Mouse (Mus musculus): ENCODE data around the gene Vmn2r88. TPM values are rescaled to one million over a fixed set of nuclear protein-coding genes. Genes with fewer than 3 reads are reported as not detected.
A peak's percentile ranks its signal among the peaks of the same experiment; 100 is the strongest.
"Not testable (repeated sequence)": the region's sequence is repeated elsewhere in the genome, so short reads cannot be mapped to it uniquely, and the experiment has no call there.

Gene Vmn2r88
- total RNA-seq (2021) = not detected
- long read RNA-seq, experiment 1 = 0 reads
- long read RNA-seq, experiment 2 = 0 reads

DNA sequence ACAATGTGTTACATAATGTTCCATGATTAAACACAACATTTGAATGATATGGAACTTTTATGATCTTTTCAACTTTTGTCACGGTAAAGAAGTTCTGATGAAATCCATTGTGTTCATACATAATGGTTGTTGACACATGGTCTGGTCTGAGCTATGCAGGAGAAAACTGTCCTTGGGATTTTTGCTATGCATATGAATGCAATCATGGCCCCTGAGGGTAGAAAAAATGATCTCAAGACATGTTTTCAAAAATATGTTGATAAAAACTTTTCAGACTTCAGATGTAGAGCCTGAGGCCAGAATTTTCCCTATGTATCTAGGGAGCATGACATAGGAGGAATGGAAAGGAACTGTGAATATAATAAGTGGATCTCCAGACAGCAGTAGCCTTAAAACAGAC lies at the start of gene Vmn2r88:
Gene Vmn2r88 (plus strand): TSS at position 301 of the 400 bp plus-strand sequence.
- no peak within 1 kb of the TSS for H3K27ac ChIP-seq
- H3K4me3 ChIP-seq = no peak within 1 kb of the TSS
- intact Hi-C loops (cut with DNase I) = no loop called here
- DNase-seq = no peak
- TF ChIP-seq CTCF (IDR thresholded peaks at IDR 0.05) = no peak

DNA sequence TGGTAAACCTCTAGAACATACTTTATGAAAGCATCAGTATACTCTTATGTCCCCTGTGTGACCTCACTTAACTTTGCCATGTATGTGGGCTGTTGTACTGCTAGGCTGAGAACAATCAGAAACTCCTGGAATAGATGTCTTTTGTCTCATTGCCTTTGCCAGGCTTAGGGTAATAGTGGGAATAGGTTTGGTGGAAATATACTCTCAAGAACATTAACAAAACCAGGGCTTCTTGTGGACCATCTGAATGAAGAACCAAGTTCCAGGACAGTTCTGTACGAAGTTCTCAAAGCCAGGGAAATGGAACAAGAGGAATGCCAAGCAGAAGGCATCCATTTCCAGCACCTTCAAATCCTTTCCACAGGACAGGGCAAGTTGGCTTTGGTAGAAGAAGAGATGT lies 49.2 kb upstream of the Vmn2r88 start, which contains the start of gene Gm7247:
Gene Gm7247 (plus strand): TSS at position 301 of the 400 bp plus-strand sequence.
- Histone ChIP-seq H3K27ac (no peak within 1 kb of the TSS), H3K4me3 (no peak within 1 kb of the TSS)
- TF ChIP-seq CTCF (IDR thresholded peaks at IDR 0.05) = no peak
- DNase-seq = no peak
- intact Hi-C loops (cut with DNase I) = no loop called here

- TF ChIP-seq CTCF (IDR thresholded peaks at IDR 0.05) = no peak
- intact Hi-C loops (cut with DNase I) = no loop called here
- no peak overlapping the region for H3K27ac ChIP-seq
- no peak overlapping the region for H3K4me3 ChIP-seq
- DNase-seq = no peak
Observed at GRCm38 (mm10) chr14:51382805-51383204, 27.8 kb upstream of the Vmn2r88 start.

DNA sequence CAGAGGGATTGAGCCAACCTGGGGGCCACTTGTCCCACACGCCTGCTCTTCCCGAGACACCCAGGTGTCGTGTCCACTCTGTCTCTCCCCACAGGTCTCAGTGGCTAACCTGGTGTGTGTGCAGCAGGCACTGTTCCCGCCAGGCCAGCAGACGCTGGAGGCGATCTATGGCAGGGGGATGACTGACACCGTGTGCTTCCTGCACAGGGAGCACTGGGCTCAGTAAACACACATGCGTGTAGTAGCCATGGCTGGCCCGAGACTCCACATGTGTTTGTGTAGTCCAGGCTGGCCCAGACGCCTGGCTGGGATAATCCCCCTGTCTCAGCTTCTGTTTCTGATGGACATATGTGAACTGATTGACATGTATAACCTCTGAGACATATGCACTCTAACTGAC lies 26.3 kb upstream of the Vmn2r88 start:
- H3K27ac ChIP-seq = no peak overlapping the region
- peak; percentile 14 for DNase-seq
- intact Hi-C loops (cut with DNase I) = no loop called here
- no peak overlapping the region for H3K4me3 ChIP-seq
- no peak for TF ChIP-seq CTCF (IDR thresholded peaks at IDR 0.05)

DNA sequence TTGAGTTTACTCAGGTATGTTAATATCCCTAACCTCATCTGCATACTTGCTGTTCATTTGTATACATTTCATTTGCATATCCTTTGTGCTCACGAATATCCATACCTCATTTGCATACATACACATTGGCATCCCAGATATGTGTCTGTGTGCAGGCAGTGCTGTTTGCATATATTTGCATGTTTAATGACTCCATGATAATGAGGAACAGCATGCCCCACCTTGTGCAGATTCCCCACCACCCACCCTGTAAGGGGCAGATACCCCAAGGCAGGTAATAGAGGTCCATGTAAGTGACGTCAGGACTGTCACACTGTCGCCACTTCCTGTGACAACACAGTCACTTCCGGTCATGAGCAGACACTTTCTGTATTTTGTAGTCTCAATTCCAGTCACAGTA lies 24.9 kb upstream of the Vmn2r88 start:
- Histone ChIP-seq H3K27ac (no peak overlapping the region), H3K4me3 (no peak overlapping the region)
- intact Hi-C loops (cut with DNase I) = no loop called here
- TF ChIP-seq CTCF (IDR thresholded peaks at IDR 0.05) = no peak
- no peak for DNase-seq

- TF ChIP-seq CTCF (IDR thresholded peaks at IDR 0.05) = no peak
- intact Hi-C loops (cut with DNase I) = no loop called here
- no peak overlapping the region for H3K4me3 ChIP-seq
- no peak for DNase-seq
- H3K27ac ChIP-seq = no peak overlapping the region
Observed at GRCm38 (mm10) chr14:51387768-51388167, 22.9 kb upstream of the Vmn2r88 start.

- intact Hi-C loops (cut with DNase I) = no loop called here
- Histone ChIP-seq H3K27ac (no peak overlapping the region), H3K4me3 (no peak overlapping the region)
- no peak for DNase-seq
- TF ChIP-seq CTCF (IDR thresholded peaks at IDR 0.05) = no peak
Observed at GRCm38 (mm10) chr14:51388222-51388621, 22.4 kb upstream of the Vmn2r88 start.

- no peak for TF ChIP-seq CTCF (IDR thresholded peaks at IDR 0.05)
Observed at GRCm38 (mm10) chr14:51423885-51424284, 13.3 kb downstream of the Vmn2r88 start.

DNA sequence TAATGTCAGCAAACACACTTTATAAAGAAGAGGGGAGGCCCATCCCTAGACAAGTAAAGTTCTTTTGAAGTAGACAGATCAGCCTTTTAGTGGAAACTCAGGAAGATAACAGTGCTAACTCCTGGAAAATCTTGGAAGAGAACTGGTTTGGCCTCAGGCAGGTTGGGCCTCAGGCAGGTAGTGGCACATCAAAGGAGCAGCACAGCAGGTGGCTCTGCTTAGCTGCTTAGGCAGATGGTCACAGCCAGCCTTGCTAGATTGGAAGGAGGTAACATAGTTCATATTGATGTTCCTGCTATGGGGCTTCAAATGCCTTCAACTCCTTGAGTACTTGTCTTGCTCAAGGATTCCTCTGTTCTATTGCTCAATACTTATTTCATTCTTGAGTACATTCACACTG lies 19.5 kb downstream of the Vmn2r88 start:
- H3K27ac ChIP-seq; H3K4me3 ChIP-seq; intact Hi-C loops (cut with DNase I); DNase-seq: not testable (repeated sequence)

More at GRCm38 (mm10) chr14:51423885-51424284, 13.3 kb downstream of the Vmn2r88 start:
- H3K27ac ChIP-seq = no peak overlapping the region
- H3K4me3 ChIP-seq = no peak overlapping the region
- intact Hi-C loops (cut with DNase I) = no loop called here
- DNase-seq = no peak

DNA sequence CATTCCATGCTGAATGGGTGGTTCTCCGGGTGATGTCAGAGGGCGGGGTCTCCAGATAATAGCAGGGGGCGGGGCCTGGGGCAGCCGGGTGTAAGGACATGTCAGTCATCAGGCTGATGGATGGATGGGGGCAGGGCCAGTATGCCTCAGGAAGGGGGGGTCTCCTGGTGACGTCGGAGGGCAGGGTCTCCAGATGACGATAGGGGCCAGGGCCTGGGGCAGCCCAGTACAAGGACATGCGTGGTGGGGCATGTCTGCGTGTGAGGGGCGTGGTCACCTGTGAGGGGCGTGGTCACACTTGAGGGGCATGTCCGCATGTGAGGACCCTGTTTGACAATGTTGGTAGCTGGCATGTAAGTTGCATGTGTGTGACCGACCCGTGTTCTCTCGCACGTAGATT lies 23.9 kb downstream of the Vmn2r88 start:
- no peak for TF ChIP-seq CTCF (IDR thresholded peaks at IDR 0.05)
- intact Hi-C loops (cut with DNase I) = no loop called here
- no peak overlapping the region for H3K27ac ChIP-seq

DNA sequence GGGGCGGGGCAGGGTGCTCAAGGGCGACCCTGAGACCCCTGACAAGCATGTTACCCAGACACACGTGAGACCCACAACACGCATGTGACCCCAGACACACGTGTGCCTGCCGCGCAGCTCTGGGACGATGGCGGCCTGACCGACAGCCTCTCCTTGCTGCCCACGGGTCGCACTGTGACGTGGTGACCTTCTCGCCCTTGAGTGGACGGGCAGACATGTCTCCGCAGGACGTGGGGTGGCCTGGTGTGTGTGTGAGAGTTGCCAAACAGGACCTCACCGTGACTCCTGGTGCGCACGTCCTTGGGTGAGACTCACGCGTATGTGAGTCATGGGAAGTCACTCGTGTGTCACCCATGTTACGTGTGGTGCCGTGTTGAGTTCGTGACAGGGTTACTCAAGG lies 24.4 kb downstream of the Vmn2r88 start:
- intact Hi-C loops (cut with DNase I) = no loop called here
- DNase-seq = no peak
- no peak for TF ChIP-seq CTCF (IDR thresholded peaks at IDR 0.05)

More for the DNA sequence above, 23.9 kb downstream of the Vmn2r88 start:
- no peak overlapping the region for H3K4me3 ChIP-seq
- no peak for DNase-seq

GRCm38 (mm10) chr14:51438955-51439354 lies 28.3 kb downstream of the Vmn2r88 start:
- no peak overlapping the region for H3K4me3 ChIP-seq
- DNase-seq = no peak
- intact Hi-C loops (cut with DNase I) = no loop called here
- H3K27ac ChIP-seq = no peak overlapping the region
- TF ChIP-seq CTCF (IDR thresholded peaks at IDR 0.05) = no peak

More for the DNA sequence above, 24.4 kb downstream of the Vmn2r88 start:
- no peak overlapping the region for H3K4me3 ChIP-seq
- H3K27ac ChIP-seq = no peak overlapping the region

DNA sequence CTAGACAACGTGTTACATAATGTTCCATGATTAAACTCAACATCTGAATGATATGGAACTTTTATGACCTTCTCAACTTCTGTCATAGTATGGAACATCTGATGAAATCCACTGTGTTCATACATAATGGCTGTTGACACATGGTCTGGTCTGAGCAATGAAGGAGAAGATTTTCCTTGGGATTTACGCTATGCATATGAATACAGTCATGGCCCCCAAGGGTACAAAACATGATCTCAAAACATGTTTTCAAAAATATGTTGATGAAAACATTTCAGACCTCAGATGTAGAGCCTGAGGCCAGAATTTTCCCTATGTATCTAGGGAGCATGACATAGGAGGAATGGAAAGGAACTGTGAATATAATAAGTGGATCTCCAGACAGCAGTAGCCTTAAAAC lies 40.9 kb downstream of the Vmn2r88 start, which contains the start of gene Vmn2r89:
Gene Vmn2r89 (plus strand): TSS at position 301 of the 400 bp plus-strand sequence.
- H3K27ac ChIP-seq; intact Hi-C loops (cut with DNase I); H3K4me3 ChIP-seq; DNase-seq: not testable (repeated sequence)

Other genes starting within 250 kb of the Vmn2r88 start
- not detected for gene Rnase2b, start 248.6 kb upstream of the Vmn2r88 start, total RNA-seq (2021)
- gene Ang2, start 211.7 kb upstream of the Vmn2r88 start, total RNA-seq (2021) = not detected
- gene Ear14, start 207.4 kb upstream of the Vmn2r88 start, total RNA-seq (2021) = not detected
- 1 to 10 TPM in 1 of 2 experiments, under 1 TPM in 1; 0.87 to 2.0 TPM for gene Rnase2a, start 154.7 kb upstream of the Vmn2r88 start, total RNA-seq (2021)
- gene Gm7247, start 49.1 kb upstream of the Vmn2r88 start, total RNA-seq (2021) = not detected
- not detected for gene Vmn2r89, start 41.0 kb downstream of the Vmn2r88 start, total RNA-seq (2021)
- gene Gm5622, start 142.0 kb downstream of the Vmn2r88 start, total RNA-seq (2021) = not detected
- gene Gm17175, start 163.2 kb downstream of the Vmn2r88 start, total RNA-seq (2021) = not detected
- not detected for gene Gm17174, start 181.3 kb downstream of the Vmn2r88 start, total RNA-seq (2021)
- not detected for gene Gm17078, start 200.5 kb downstream of the Vmn2r88 start, total RNA-seq (2021)
- gene Gm4181, start 224.8 kb downstream of the Vmn2r88 start, total RNA-seq (2021) = not detected